Mouse (Mus musculus) gastrocnemius, adult 2 months (tissue): ENCODE data around the gene Gpr3. TPM values are rescaled to one million over a fixed set of nuclear protein-coding genes. Genes with fewer than 3 reads are reported as not detected.

Source experiments
- DNase-seq: peaks from one replicate; pipeline ENCODE4 v3.0.0; 2022
- H3K27ac ChIP-seq: fragments of 200-600 bp; 2 replicates; pipeline ENCODE4 v1.8.1; 2022; ENCODE audit warnings: mild to moderate bottlenecking
- H3K4me3 ChIP-seq: fragments of 200-600 bp; 2 replicates; pipeline ENCODE4 v1.8.1; 2022; ENCODE audit warnings: mild to moderate bottlenecking, moderate library complexity
- CTCF ChIP-seq: fragments of 200-600 bp; IDR thresholded peaks from 2 replicates; pipeline ENCODE4 v1.8.1; 2022; ENCODE audit warnings: antibody characterized with exemption, mild to moderate bottlenecking, moderate library complexity
- intact Hi-C: fragments of 180-260 bp; cut with DNase I; formaldehyde crosslinking; loops from one replicate; pipeline ENCODE4 v1.15.1; 2025
- long read RNA-seq, 2 experiments: library from polyadenylated mRNA; stranded (forward); transcript quantifications; one replicate each; pipeline ENCODE4 v2.0.0; 2021
- total RNA-seq, 2 experiments: library from RNA; stranded (reverse); gene quantifications; 2 replicates each; pipeline ENCODE4 v1.2.3; 2021

Gpr3 gene
- total RNA-seq: not detected
- long read RNA-seq, experiment 1: 0 reads
- long read RNA-seq, experiment 2: 0 reads

GRCm38 (mm10) chr4:133211751-133212561, at the start of gene Gpr3, which contains the start of gene Cd164l2:
Gene Gpr3, minus strand, starts transcription at chr4:133212536.
Gene Cd164l2, plus strand, starts transcription at chr4:133212131.
- intact Hi-C loops: loop anchor here (2.0 kb wide), 1 partner anchor 201 kb away; the partner anchor contains the start of gene Ahdc1
- no peak for DNase-seq
- Histone ChIP-seq H3K27ac (peak within 1 kb of the TSS; percentile 10; the same call in 1 of the 2 replicates), H3K4me3 (peak within 1 kb of the TSS; percentile 89)
- TF ChIP-seq CTCF: no peak

GRCm38 (mm10) chr4:133261641-133262374, 49.5 kb upstream of the Gpr3 start:
- DNase-seq: no peak
- TF ChIP-seq CTCF: no peak
- Histone ChIP-seq H3K4me3 (no peak overlapping the region), H3K27ac (no peak overlapping the region)
- intact Hi-C loops: no loop called here

GRCm38 (mm10) chr4:133257798-133258408, 45.6 kb upstream of the Gpr3 start:
- no peak for DNase-seq
- no peak overlapping the region for H3K27ac ChIP-seq
- TF ChIP-seq CTCF: no peak
- no peak overlapping the region for H3K4me3 ChIP-seq
- intact Hi-C loops: no loop called here

GRCm38 (mm10) chr4:133257230-133257629, 44.9 kb upstream of the Gpr3 start:
- no peak for DNase-seq
- H3K4me3 ChIP-seq: no peak overlapping the region
- TF ChIP-seq CTCF: no peak
- H3K27ac ChIP-seq: no peak overlapping the region
- intact Hi-C loops: no loop called here

- intact Hi-C loops: no loop called here
- DNase-seq: no peak
- Histone ChIP-seq H3K27ac (no peak overlapping the region), H3K4me3 (no peak overlapping the region)
- TF ChIP-seq CTCF: no peak
These were observed 44.5 kb upstream of the Gpr3 start for GRCm38 (mm10) chr4:133256820-133257219.

GRCm38 (mm10) chr4:133255392-133255791, 43.1 kb upstream of the Gpr3 start:
- intact Hi-C loops: no loop called here
- H3K4me3 ChIP-seq: no peak overlapping the region
- DNase-seq: no peak
- no peak overlapping the region for H3K27ac ChIP-seq
- no peak for TF ChIP-seq CTCF

GRCm38 (mm10) chr4:133253412-133253811, 41.1 kb upstream of the Gpr3 start:
- Histone ChIP-seq H3K27ac (no peak overlapping the region), H3K4me3 (no peak overlapping the region)
- peak; percentile 64 for DNase-seq
- no peak for TF ChIP-seq CTCF
- intact Hi-C loops: no loop called here

GRCm38 (mm10) chr4:133252089-133252488, 39.8 kb upstream of the Gpr3 start:
- no peak for DNase-seq
- Histone ChIP-seq H3K4me3 (no peak overlapping the region), H3K27ac (no peak overlapping the region)
- no peak for TF ChIP-seq CTCF
- intact Hi-C loops: no loop called here

GRCm38 (mm10) chr4:133251214-133251613, 38.9 kb upstream of the Gpr3 start:
- intact Hi-C loops: loop anchor here (2.0 kb wide), 1 partner anchor 242 kb away; no protein-coding TSS in a partner anchor
- no peak for TF ChIP-seq CTCF
- peak overlapping the region; percentile 47 for H3K4me3 ChIP-seq
- H3K27ac ChIP-seq: no peak overlapping the region; the same call in 1 of the 2 replicates
- DNase-seq: peak; percentile 52

GRCm38 (mm10) chr4:133250609-133251008, 38.3 kb upstream of the Gpr3 start:
- peak overlapping the region; percentile 56 for H3K27ac ChIP-seq
- intact Hi-C loops: loop anchor here (2.0 kb wide), 1 partner anchor 242 kb away; no protein-coding TSS in a partner anchor
- peak; percentile 96; the same call in 1 of the 2 replicates for TF ChIP-seq CTCF
- DNase-seq: peak; percentile 91
- peak overlapping the region; percentile 47 for H3K4me3 ChIP-seq

- no peak overlapping the region for H3K4me3 ChIP-seq
- TF ChIP-seq CTCF: no peak
- intact Hi-C loops: no loop called here
- no peak for DNase-seq
- H3K27ac ChIP-seq: no peak overlapping the region; the same call in 1 of the 2 replicates
These were observed 35.6 kb upstream of the Gpr3 start for GRCm38 (mm10) chr4:133247806-133248449.

GRCm38 (mm10) chr4:133247072-133247471, 34.7 kb upstream of the Gpr3 start:
- H3K27ac ChIP-seq: peak overlapping the region; percentile 76
- intact Hi-C loops: no loop called here
- DNase-seq: peak; percentile 61
- peak overlapping the region; percentile 64 for H3K4me3 ChIP-seq
- TF ChIP-seq CTCF: no peak
